Mouse (Mus musculus) heart, adult 2 months (tissue): ENCODE measurements around the gene Moap1. TPM values are rescaled to one million over a fixed set of nuclear protein-coding genes. Genes with fewer than 3 reads are reported as not detected.

Experiments
- DNase-seq, 2 experiments: peaks; one replicate each; pipeline ENCODE4 v3.0.0; 2021
- H3K27ac ChIP-seq: fragments of 200-600 bp; 2 replicates; pipeline ENCODE4 v1.8.1; 2022
- H3K27me3 ChIP-seq: fragments of 200-500 bp; 2 replicates; pipeline ENCODE4 v1.6.1; 2012; ENCODE audit warnings: mild to moderate bottlenecking, low read length, inconsistent platforms, mixed read lengths; ENCODE audit not compliant: control insufficient read depth, insufficient read depth
- H3K36me3 ChIP-seq: fragments of 200-500 bp; 2 replicates; pipeline ENCODE4 v1.6.1; 2012; ENCODE audit warnings: low read length, inconsistent platforms; ENCODE audit not compliant: control insufficient read depth, insufficient read depth
- H3K4me1 ChIP-seq: fragments of 200-500 bp; 2 replicates; pipeline ENCODE4 v1.6.1; 2011; ENCODE audit warnings: low read length; ENCODE audit not compliant: control insufficient read depth, insufficient read depth
- H3K4me3 ChIP-seq: fragments of 200-600 bp; 2 replicates; pipeline ENCODE4 v1.8.1; 2022
- H3K79me2 ChIP-seq: fragments of 200-500 bp; replicated peaks from 2 replicates; pipeline ENCODE4 v1.6.1; 2012; ENCODE audit warnings: mild to moderate bottlenecking, inconsistent platforms, low read length, moderate library complexity, mixed read lengths; ENCODE audit not compliant: control insufficient read depth, insufficient read depth
- H3K9ac ChIP-seq: fragments of 200-500 bp; 2 replicates; pipeline ENCODE4 v1.6.1; 2012; ENCODE audit warnings: low read depth, mild to moderate bottlenecking, control low read depth, inconsistent platforms, low read length, mixed read lengths
- CTCF ChIP-seq: fragments of 200-600 bp; IDR thresholded peaks from 2 replicates; pipeline ENCODE4 v1.8.1; 2022; ENCODE audit warnings: antibody characterized with exemption, mild to moderate bottlenecking, moderate library complexity
- EP300 ChIP-seq: fragments of 200-500 bp; IDR thresholded peaks from 2 replicates; pipeline ENCODE4 v1.6.1; 2011; ENCODE audit warnings: low read depth, low read length, control low read depth; ENCODE audit not compliant: insufficient read depth
- POLR2A ChIP-seq: fragments of 200-500 bp; IDR thresholded peaks from 2 replicates; pipeline ENCODE4 v1.6.1; 2011; ENCODE audit warnings: mild to moderate bottlenecking, low read depth, low read length, control low read depth; ENCODE audit not compliant: insufficient read depth
- WGBS: fragments of 180-500 bp; shearing (Covaris S2); methylation state at CpG from one replicate; pipeline ENCODE4 v1.1.7; 2018; 5-methylcytosine and 5-hydroxymethylcytosine counted together
- intact Hi-C: fragments of 180-260 bp; cut with DNase I; formaldehyde crosslinking; loops from one replicate; pipeline ENCODE4 v1.15.1; 2025
- polyA plus RNA-seq: library from polyadenylated mRNA; depleted of rRNA; stranded (reverse); fragments of >200 nt; gene quantifications from 2 replicates; pipeline ENCODE4 v1.2.3, GENCODE M21; 2012
- total RNA-seq, 2 experiments: library from RNA; stranded (reverse); gene quantifications; 2 replicates each; pipeline ENCODE4 v1.2.3; 2021

Moap1 gene
- total and polyA plus RNA-seq, 3 experiments = 0.51 to 7.5 (median 7.0) TPM

DNA sequence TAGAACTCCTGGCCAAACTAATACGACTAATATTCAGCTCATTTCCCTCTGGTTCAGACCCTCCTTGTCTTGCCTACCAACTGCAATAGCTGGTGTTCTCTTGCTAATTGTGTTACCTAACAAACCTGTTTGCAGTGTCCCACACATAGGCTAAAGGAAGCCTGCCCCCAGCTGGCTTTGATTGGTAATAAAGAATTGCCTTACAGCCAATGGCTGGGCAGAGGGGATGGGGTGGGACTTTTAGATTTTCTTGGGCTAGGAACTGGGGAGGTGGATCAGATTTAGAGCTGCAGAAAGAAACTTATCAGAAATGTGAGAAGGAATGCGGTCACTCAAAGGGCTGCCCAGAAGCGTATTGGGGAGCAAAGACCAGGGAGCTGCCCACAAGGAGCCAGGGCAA, 36.0 kb upstream of the Moap1 start:
- no peaks in the 10 kb centered on the region for H3K4me1 ChIP-seq
- no peak for DNase-seq
- TF ChIP-seq CTCF (peak; percentile 44), EP300 (no peak)
- H3K27me3 ChIP-seq = no peaks in the 10 kb centered on the region
- H3K9ac ChIP-seq = no peak overlapping the region
- no peak overlapping the region for H3K27ac ChIP-seq
- intact Hi-C loops = no loop called here
- H3K36me3 ChIP-seq = no peaks in the 10 kb centered on the region
- WGBS = 57% methylated on average over 3 of the region's 3 CpGs
- no peaks in the 10 kb centered on the region for H3K79me2 ChIP-seq
- H3K4me3 ChIP-seq = no peak overlapping the region

DNA sequence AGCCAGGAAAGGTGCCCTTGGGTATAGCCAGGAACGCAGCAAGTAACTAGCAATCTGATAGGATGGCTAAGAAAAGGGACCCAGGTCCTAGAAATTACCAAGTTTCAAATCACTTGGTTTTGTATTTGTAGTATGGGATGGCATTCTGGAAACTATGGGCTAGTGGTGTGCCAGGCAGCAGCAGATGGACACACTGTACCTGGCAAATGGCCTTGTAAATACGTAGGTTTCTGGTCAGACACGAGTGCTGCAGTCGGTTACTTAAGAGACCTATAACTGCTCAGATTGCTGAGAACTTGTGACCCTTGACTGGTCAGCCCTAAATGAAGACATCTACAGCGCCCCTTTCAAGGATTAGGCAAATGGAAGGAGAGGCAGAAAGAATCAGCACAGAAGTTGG, 34.7 kb upstream of the Moap1 start:
- intact Hi-C loops = no loop called here
- no peaks in the 10 kb centered on the region for H3K36me3 ChIP-seq

DNA sequence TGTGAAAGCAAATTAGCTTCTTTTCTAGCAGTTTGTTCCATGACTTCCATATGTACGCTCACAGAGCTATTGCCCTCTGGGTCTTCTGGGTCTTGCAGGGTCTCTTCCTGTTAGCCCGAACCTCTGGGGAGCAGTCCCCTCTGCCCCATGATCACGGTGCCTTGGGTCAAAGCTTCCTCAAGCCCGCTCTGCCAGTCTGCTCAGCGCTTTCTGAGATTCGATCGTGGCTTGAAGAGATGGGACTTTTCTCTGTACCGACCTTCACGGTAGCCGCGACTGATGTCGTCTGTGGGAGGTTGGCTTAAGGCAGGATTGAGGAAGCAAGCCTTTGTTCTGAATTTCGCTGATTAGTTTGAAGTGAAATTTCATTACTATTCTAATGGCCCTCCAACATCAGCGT, 32.6 kb upstream of the Moap1 start:
- no peaks in the 10 kb centered on the region for H3K36me3 ChIP-seq
- 81% methylated on average over 14 of the region's 14 CpGs for WGBS

More for the DNA sequence above, 34.7 kb upstream of the Moap1 start:
- Histone ChIP-seq H3K79me2 (no peaks in the 10 kb centered on the region), H3K4me1 (no peaks in the 10 kb centered on the region), H3K4me3 (no peak overlapping the region), H3K27me3 (no peaks in the 10 kb centered on the region), H3K27ac (no peak overlapping the region), H3K9ac (no peak overlapping the region)
- 85% methylated on average over 5 of the region's 5 CpGs for WGBS
- TF ChIP-seq EP300 (no peak), POLR2A (no peak), CTCF (no peak)
- DNase-seq = no peak

DNA sequence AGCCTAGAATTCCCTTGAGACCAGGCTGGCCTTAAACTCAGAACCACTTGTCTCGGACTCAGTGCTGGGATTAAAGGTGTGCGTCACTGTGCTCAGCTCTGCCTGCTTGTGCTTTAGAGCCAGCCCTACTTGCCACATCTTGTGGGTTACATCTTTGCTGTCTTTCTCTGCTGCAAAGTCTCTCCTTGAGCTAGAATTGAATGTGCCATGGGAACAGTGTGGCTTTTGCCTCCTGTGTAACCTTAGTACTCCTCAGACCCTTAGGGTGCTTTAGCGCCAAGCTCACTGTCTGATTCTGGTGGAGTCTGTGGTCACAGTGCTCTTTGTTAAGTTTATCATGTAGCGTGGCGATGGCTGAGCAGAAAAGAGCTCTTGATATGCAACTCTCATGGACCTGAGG, 29.2 kb upstream of the Moap1 start:
- Histone ChIP-seq H3K27me3 (no peaks in the 10 kb centered on the region), H3K4me3 (no peak overlapping the region), H3K27ac (no peak overlapping the region), H3K9ac (no peak overlapping the region), H3K4me1 (no peaks in the 10 kb centered on the region), H3K36me3 (no peaks in the 10 kb centered on the region), H3K79me2 (no peaks in the 10 kb centered on the region)
- 92% methylated on average over 5 of the region's 5 CpGs for WGBS
- TF ChIP-seq EP300 (no peak), POLR2A (no peak), CTCF (no peak)
- DNase-seq = no peak
- intact Hi-C loops = no loop called here

More for the DNA sequence above, 32.6 kb upstream of the Moap1 start:
- DNase-seq = no peak
- Histone ChIP-seq H3K27ac (no peak overlapping the region), H3K4me3 (no peak overlapping the region), H3K27me3 (no peaks in the 10 kb centered on the region), H3K9ac (no peak overlapping the region), H3K79me2 (no peaks in the 10 kb centered on the region), H3K4me1 (no peaks in the 10 kb centered on the region)
- TF ChIP-seq POLR2A (no peak), CTCF (no peak), EP300 (no peak)
- intact Hi-C loops = no loop called here

DNA sequence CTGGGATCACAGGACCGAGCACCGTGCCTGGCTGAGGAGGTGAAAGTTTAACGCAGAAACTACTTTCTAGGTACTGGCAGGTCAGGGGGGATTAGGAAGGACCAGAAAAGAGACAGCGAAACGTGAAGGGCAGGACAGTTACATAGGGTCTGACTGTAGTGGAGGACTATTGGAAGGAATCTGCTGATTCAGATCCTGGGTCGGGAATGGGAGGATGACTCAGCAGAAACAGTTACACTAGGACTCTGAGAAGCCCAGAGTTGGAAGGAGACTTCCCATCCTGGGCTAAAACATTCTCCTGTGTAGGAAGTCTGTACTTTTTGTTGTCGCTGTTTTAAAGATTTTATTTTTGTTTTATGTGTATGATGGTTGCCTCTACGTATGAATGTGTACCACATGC, 28.1 kb upstream of the Moap1 start:
- Histone ChIP-seq H3K36me3 (no peaks in the 10 kb centered on the region), H3K27ac (no peak overlapping the region), H3K4me3 (no peak overlapping the region), H3K27me3 (no peaks in the 10 kb centered on the region), H3K4me1 (no peaks in the 10 kb centered on the region), H3K9ac (no peak overlapping the region), H3K79me2 (no peaks in the 10 kb centered on the region)
- TF ChIP-seq CTCF (no peak), POLR2A (no peak), EP300 (no peak)
- 95% methylated on average over 8 of the region's 8 CpGs for WGBS
- DNase-seq = no peak
- intact Hi-C loops = no loop called here

DNA sequence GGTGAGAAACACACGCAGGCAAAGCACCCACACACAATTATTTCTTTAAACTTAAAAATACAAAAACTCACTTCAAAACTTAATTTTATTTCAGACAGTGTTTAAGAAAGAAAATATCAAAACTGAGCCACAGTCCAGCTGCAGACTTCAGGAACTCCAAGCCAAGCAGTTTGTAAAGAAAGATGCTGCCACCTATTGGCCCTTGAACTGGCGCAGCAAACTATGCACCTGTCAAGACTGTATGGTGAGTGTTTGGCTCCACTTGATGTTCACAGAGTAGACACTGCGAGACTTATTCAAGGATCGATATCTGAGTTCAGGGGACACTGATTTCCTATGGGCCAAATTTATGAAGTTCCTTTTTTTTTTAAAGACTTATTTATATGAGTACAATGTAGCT, 25.5 kb upstream of the Moap1 start:
- TF ChIP-seq CTCF (peak; percentile 53), POLR2A (no peak)
- no peaks in the 10 kb centered on the region for H3K4me1 ChIP-seq
- DNase-seq = no peak
- WGBS = 94% methylated on average over 4 of the region's 4 CpGs
- intact Hi-C loops = no loop called here
- no peaks in the 10 kb centered on the region for H3K27me3 ChIP-seq
- no peaks in the 10 kb centered on the region; the same call in 1 of the 2 replicates for H3K36me3 ChIP-seq
- H3K79me2 ChIP-seq = no peaks in the 10 kb centered on the region
- H3K27ac ChIP-seq = no peak overlapping the region
- no peak overlapping the region for H3K9ac ChIP-seq
- H3K4me3 ChIP-seq = no peak overlapping the region
